Mouse (Mus musculus): ENCODE results near the gene Tnnt2.
A peak's percentile ranks its signal among the peaks of the same experiment; 100 is the strongest.

Tnnt2 gene

DNA sequence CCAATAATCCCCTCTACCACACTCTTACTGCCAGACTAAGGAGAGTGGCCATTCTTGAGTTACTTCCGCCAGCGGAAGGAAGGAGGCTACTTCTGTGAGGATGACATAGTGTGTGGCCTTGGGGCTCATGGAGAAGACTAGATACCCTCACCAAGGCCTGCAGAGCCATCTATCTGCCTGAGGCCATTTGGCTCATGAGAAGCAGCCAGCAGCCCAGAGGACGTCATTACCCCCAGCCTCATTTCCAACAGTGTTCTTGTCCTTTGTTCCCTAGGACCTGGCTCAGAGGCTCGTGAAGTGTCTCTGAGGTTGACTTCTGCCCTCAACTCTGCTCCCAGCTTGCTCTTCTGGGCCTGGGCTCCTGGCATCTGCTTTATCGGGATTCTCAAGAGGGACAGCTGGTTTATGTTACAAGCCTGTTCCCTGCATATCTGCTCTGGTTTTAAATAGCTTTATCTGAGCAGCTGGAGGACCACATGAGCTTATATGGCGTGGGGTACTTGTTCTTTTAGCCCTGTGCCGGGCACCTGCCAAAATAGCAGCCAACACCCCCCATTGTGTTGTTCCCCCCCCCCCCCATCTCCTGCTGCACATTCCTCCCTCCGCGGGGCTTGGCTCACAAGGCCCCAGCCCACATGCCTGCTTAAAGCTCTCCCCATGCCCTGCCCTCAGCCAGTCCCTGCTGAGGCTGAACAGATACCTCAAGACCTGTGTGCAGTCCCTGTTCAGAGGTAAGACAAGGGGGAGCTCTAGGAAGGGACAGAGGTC, at the start of gene Tnnt2:
Tnnt2 (plus strand) TSS at position 639 of the 768 bp plus-strand sequence.
- no peak for DNase-seq (ENCODE audit: low spot score)

DNA sequence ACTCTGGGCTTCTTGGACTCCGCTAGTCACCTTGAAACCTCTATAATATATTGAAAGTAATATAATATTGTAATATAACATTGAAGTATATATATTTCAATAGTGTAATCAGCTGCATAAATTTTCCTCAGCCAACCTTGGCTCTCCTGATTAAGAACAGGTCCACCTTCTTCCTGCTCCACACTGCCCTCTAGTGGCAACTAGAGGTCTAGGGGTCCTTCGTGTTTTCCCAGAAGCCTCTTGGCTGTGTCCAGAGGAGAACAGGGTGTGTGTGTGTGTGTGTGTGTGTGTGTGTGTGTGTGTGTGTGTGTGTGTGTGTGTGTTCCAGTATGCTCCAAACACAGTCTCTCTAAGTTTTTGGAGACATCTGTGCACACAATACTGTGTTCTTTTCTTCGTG, 48.4 kb upstream of the Tnnt2 start:
- peak; percentile 55 for DNase-seq (ENCODE audit: low spot score)

DNA sequence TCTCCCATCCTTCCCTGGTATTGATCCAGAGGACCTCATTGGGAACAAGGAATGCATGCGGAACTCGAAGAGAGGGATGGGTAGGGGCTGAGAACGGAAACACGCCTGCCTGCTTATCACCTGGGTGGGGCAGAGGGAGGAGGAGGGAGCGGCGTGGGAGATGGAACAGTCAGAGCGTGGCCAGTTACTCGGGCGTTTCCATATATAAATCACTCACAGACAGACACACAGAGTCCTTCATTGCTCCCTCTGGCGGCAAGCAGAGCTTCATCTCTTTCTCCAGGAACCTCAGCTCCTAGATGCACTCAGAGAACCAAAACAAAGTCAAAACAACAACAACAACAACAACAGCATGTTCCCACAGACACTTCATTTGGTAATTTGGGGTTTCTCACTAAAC, 47.4 kb upstream of the Tnnt2 start:
- no peak for DNase-seq (ENCODE audit: low spot score)

DNA sequence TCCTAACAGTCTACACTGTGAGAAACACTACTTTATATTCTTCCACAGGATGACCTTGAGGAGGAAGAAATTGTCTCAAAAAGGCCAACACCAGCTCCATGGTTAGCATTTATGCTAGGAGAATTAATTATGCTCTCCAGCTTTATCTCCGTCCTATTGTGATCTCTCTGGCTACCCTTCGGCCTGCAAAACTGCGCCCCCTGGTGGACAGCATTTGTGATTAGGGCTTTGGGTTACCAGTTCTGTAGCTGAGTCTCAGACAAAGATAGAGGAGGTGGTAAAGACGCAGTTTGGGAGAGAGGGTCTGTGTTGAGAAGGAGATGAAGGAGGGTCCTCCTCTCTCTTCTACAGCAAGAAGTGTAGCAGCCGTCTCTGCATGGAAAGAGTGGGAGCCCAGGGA, 46.3 kb upstream of the Tnnt2 start:
- peak; percentile 65 for DNase-seq (ENCODE audit: low spot score)

DNA sequence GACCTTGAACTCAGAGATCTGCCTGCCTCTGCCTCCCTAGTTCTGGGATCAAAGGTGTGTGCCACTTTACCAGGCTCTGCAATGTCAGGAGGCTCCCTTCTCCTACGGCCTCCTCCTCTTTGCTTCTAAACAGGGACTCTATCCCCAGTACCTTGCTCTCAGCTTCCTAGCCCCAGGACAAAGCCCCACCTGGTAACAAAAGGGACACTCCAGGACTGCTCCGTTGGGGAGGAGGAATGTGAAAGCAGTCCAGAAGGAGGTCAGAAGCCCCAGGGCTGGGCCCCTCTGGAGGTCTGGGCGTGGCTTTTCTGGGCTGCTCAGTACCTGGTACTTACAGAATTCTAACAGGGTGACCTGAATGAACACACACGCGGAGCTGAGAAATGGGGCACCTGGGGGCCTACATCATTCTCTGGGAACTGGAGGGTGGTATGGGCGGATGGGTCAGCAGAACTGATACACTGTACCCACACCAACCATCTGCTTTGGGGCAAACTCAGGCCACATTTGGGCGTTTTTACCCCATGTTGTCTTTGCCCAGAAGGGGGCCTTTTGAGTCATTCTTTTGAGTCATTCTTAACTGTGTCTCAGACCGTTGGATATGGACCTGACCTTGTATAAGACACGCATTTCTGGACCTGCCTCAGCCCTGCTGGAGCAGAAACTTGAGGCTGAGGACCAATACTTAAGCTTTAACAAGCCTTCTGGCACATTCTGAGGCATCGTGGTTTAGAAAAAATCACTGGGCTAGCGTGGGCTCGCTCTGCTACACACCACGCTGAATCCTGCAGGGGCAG, 43.8 kb upstream of the Tnnt2 start:
- DNase-seq (ENCODE audit: low spot score) = no peak

DNA sequence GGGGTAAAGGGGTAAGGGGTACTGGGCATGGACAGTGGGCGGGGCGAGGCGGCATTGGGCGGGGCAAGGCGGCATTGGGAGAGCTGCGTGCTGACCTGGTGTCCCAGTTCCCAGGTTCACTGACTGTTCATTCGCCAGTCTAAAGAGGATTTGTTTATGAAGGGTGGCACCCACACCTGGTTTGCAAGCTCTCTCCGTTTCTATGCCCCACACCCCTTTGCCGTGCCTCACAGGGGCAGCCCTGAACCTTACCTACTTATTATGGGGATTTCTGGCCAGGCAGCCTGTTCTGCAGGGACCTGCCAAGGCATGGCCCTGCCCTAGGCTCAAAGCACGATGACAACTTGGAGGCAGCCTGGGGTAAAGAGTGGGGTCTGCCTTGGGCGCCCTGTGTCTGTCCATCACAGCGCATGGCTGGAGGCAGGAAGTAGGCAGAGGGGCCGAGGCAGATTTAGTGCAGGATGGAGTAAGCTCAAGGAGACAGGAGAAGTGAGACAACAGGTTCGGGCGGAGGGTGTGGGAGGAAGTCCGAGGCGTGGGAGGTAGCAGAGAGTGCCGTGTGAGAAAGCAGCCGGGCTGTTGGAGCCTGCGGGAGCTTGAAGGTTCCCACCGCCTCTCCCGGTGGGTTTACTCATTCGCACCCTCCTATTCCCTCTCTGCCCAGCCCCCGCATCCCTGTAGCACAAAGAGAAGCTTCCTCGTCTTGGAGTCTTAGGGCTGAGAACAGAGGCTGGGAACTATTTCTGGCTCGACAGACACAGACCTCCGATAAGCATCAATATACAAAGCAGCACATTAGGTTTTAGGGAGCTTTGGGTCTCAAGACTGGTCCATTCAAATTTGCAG, 42.6 kb upstream of the Tnnt2 start:
- no peak for DNase-seq (ENCODE audit: low spot score)

DNA sequence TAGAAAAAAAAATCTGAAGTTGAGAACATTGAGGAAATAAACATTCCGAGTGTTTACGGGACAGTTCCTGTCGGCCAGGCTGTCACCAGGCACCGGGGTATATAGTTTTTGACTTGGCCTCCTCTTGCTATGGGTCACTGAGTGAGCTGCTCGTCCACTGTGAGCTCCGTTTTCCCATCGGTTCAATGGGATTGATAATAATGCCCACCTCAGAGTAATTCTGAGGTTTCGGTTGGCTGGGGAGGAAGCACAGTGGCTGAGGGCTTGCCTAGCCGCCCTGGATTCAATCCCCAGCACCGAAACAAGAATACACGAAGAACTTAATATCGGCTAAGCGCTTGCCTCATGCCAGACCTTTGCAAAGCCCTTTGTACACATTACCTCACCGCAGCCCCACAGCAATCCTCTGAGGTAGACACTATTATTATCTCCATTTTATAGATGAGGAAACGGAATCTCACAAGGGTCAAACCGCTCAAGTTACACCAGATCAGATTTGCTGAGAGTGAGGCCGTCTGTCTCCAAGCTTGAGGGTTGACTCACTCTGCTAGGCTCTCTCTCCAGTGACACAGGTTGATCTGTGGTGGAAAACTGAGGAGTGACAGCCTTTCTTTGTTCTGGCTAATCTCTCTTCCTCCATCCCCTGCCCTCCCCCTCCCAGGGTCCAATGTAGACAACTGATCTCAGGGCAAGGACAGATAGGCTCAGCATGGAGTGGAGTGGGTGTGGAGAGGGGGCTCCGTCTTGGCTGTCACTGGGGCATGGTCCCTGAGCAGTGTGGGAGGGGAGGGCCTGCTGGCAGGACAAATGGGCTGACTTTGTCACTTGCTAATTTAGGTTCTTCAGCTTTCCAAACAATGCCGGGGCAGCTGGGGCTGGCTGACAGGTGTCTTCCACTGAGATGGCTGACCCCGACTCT, 41.7 kb upstream of the Tnnt2 start:
- no peak for DNase-seq (ENCODE audit: low spot score)

DNA sequence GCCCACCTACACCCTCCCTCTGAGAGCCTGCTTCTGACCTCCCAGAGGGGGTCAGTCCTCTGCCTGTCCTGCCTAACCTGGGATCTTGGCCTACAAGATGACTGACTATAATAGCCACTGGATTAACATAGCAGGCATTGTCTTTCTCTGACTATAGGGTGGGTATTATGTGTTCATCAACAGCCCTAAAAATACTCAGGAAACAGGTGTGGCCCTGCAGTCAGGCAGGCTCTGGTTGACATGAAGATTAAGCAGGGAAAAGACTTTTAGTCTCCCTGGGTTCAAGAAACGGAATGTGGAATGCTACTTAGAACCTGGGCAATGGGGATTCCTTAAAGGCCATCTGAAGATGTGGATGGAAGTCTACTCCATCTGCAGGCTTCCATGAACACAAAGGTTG, 37.7 kb upstream of the Tnnt2 start:
- DNase-seq (ENCODE audit: low spot score) = no peak

DNA sequence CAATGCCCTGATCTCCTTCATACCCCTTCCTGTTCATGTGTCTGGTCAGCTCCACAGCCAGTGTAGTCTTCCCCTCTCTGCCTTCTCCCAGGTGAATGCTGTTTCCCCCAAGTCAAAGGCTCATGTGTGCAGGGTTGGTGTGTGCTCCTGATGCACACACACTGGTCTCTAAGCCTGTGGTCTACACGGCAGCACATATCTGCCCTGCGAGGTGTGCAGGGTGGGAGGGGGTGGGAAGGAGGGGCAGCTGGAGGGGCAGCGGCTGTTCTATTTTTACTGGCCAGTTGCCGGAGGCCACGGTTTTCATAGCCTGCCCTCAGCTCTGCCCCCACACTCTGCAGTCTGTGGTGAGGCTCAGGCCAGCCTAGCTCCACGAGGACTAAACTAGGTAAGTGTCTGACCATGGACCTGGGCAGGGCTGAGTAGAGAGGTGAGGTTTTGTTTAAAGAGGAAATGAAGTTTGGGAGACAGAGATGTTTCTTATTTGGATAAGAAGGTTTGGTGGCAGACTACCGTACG, 37.0 kb upstream of the Tnnt2 start:
- DNase-seq (ENCODE audit: low spot score) = no peak

DNA sequence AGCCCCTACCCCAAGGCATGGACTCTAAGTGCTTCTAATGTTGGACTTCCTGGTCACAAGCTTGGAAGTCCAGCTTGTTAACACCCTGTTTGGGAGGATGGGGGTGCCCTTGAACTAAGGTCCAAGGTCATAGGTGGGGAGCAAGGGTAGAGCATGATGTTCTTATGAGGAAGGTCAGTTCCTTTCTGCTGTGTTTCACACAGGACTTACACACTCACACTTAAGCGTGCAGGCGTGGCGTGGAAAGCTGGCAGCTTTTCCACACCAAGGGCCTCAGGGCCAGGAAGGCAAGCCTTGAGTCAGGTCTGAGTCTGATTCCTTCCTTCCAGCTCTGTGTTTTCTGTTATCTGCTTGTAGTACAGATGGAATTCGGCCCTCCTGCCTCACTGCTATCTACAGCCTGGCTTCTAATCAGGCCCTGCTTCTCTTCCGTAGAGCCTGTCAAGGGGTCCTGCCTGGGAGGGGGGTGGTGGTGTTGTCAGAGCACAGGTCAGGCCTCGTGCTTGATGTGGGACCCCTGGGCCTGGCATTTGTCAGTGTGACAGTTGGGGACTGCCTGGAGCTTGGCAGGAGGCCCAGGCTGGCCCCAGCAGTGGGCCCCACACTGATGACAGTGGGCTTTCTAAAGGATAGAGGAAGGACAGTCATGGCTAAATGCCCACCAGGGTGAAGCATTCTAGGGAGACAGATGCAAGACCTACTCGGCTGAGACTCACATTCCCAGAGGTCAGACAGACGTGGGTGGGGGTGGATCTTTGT, 35.8 kb upstream of the Tnnt2 start:
- DNase-seq (ENCODE audit: low spot score) = no peak

DNA sequence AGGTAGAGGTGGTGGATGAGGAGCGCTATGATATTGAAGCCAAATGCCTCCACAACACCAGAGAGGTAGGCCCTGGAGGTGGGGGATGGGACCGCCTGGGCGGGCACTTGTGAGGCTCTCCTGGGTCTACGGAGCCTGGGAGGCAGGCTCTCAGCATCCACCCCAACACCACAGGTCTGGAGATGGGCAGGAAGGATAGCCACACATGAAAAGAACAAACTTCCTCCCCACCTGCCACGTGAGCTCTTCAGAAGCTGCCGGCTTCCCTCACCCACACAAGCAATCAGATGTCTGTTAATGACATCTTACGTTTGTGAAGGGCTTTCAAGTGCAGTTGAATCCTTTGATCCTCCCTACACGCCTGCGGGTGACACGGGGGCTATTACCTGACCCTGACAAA, 28.6 kb upstream of the Tnnt2 start:
- no peak for DNase-seq (ENCODE audit: low spot score)

DNA sequence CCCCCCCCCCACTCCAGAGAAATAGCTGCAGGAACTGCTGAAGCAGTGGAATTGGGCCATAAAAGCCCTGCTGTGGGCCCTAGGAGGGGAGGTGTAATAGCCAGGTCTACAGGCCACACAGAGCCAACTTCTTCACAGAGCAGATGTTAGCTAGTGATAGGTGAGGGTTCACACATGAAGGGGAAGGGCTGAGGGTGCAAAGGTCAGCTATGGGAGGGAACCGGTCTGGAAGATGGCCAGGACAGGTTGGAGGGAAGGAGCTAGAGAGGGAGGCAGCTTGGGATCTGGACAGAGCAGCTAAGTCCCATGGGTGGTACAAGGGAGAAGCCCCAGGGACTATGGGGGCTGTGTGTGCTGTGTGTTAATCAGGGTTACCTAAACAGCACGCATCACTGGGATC, 26.0 kb upstream of the Tnnt2 start:
- no peak for DNase-seq (ENCODE audit: low spot score)

DNA sequence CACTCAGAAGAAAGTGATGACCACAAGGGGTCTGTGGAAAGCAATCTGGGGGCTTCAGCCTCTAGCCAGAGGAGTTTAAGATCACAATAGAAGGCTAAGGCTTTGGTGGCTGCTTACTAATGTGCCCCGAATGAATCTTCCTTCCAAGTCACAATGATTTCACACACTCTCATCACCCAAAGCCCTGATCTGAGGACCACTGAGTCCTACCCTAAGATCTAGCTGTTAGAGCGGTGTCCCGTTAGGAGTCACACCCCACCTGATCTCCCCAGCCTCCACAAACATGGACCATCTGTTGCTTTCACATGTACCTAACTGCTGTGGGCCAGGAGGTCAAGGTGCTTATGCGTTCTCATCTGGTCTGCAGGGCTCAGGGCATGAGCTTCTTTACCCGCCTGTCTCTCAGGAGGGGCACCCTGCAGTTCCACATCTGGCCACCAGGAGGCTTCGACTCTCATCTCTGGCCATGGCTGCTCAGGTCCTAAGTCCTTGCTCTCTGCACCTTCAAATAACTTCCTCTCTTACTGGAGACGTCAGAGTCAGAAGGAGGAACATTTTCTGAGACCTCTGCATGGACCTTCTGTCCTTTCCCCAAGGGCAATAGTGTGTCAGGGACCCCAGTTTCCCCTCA, 25.0 kb upstream of the Tnnt2 start:
- DNase-seq (ENCODE audit: low spot score) = peak; percentile 62

DNA sequence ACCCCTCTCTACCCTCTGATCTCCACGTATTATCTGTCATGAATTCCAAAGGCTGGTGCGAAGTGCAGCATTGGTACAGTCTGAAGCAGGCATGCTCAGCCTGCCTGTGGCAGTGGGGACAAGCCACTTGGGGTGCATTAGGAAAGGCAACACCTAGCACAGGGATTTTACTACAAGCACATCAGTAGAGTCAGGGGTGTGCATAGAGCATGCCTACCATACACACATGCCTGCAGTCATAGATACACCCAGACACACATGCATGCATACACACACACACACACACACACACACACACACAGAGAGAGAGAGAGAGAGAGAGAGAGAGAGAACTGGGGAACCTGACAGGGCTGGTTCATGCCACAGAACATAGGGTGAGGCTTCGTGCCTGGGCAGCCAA, 23.9 kb upstream of the Tnnt2 start:
- no peak for DNase-seq (ENCODE audit: low spot score)

DNA sequence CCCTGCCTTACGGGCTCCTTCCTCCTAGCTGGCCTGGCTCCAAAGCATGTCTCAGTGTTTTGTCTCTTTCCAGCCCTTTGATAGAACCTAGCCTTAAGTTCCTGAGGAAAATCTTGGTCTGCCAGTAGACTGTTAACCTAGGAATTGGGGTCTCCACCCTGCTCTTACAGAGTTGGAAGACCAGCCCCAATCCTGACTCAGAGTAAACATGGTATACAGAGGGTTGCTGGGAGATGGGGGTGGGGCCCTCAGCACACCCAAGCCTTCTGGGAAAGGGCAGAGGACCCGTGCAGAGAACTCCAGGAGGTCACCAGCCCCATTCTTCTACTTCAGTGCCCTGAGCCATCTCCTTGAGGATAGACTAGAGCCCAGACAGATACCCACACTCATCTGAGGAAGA, 23.5 kb upstream of the Tnnt2 start:
- no peak for DNase-seq (ENCODE audit: low spot score)

DNA sequence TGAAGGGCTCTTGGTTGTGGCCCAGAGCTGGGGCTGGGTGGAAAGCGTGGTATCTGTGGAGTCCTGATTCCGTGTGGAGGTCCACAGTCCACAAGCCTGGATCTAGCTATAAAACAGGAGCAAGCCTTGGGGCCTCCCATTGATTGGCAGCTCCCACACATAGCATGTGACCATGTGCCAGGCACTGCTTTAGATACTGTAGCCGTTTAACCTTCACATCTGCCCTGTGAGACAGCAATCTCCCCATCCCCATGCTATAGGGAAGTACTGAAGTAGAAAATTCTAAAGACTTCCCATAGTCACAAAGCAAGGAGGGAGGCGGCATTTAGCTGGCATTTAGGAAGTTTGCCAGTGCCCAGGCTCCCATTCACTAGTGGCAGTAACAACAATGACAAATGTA, 23.1 kb upstream of the Tnnt2 start:
- DNase-seq (ENCODE audit: low spot score) = no peak

DNA sequence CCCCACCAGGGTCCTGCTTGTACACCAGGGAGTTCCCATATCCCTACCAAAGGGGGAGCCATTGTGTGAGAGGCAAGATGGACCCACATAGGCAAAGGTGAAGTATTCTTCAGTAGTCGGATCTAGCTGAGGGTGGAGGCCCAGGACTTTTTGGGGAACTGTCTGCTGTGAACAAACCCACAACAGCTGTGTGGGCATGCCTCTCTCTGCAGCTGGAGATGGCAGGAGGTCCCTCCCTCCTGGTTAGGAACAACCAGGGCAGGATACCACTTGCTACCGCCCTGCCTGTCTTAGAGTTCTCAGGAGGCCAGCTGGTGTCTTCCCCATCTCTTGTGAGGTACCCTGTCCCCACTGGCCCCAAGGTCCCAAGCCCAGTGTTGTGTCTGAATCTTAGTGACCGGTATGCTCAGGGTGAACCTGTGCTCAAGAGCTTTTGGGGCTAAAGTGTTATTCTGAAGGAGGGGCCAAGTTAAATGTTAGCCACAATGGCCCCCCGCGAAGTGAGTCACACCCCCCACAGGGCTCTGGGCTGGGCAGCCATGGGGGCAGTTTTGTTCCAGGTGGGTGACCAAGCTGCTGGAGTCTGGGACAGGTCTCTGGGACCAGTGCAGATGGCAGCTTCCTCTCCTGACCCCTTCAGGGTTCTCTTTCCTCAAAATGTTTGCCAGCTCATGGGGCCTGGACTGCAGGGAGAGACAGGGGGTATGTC, 22.3 kb upstream of the Tnnt2 start:
- no peak for DNase-seq (ENCODE audit: low spot score)

DNA sequence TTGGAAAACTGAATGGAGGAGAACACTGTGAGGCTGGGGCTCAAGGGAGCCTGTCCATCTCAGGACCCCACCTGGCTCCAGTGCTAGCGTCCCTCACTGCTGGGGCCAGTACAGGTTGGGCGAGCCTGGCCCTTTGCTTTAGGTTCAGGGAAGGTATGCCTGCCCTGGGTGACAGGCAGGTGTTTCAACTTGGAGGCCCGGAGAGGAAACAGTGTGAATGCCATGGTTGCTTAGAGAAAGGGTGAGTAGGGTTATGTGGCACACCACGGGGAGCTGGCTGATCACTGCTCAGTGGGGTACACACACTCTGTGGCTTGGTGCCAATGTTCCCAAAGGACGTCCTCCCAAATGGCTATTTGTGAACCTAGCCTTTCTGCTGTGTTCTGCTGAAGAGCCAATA, 21.6 kb upstream of the Tnnt2 start:
- no peak for DNase-seq (ENCODE audit: low spot score)

DNA sequence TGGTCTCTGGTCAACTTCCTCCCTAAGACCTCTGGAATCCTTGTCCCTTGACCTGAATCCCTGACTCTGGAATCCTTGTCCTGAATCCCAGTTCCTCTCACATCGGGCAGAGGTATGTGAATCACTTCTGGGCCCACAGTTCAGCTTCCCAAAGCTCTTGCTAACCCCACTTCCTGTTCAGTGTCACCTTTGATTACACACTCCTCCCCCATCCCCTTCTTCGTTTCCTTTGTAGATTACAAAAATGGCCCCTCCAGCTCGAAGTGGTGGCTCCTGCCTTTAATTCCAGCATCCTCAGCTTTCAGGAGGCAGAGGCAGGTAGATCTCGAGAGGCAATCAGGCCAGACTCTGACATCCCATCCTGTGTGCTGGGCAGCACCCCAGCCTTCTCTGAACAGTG, 18.6 kb upstream of the Tnnt2 start:
- DNase-seq (ENCODE audit: low spot score) = no peak

Measured in spleen, adult 12 weeks (tissue).